Mouse (Mus musculus): Measurements from ENCODE around the gene Cpsf3.

- TF ChIP-seq CTCF (IDR thresholded peaks at IDR 0.05; ENCODE audit: insufficient read depth, low read depth, low read length): no peak
- no peak for TF ChIP-seq POLR2A (IDR thresholded peaks at IDR 0.05; ENCODE audit: insufficient read depth, low read depth, low read length)
Measured at GRCm38 (mm10) chr12:21353681-21354080, 68.5 kb downstream of the Cpsf3 start.

Data from olfactory bulb, adult 2 months (tissue).